Mouse (Mus musculus): ENCODE data around the gene Krt84. TPM values are rescaled to one million over a fixed set of nuclear protein-coding genes. Genes with fewer than 3 reads are reported as not detected.

The Krt84 gene
- total RNA-seq, 1 experiment = not detected

DNA sequence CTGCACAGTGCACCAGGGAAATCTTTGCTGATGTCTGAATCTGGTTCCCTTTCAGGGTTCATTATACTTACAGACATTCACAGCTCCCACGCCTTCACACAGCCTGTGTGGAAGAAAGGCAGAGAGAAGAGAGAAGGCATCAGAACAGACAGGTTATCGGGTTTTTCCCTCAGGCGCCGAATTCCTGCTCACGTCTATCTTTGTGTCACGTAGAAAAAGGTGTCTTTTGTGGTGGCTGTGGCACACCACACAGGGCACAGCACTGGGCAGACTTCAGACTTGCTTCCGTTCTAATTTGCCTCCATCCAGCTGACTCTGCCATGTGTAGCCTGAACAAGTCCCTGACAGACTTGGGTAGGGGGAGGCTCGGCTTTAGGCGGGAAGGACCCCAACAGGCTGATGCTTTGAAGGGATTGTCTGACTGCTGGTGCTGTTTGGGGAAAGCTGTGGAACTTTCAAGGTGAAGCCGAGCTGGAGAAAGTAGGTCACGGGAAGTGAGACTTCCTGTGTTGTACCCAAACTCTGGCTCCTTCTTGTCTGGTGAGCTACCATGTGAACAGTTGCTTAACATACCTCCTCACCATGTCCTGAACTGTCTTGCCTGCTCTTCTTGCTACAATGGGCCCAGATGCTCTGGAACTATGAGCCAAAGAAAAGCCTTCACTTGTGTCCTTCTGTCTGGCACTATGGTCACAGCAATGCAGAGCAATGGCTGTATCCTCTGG is 46.5 kb downstream of the Krt84 start:
- in situ Hi-C loops (cut with MboI; ENCODE audit: low sequenced_read_pairs in 2 of 2, unreplicated experiment in 2 of 2) = no loop called here

DNA sequence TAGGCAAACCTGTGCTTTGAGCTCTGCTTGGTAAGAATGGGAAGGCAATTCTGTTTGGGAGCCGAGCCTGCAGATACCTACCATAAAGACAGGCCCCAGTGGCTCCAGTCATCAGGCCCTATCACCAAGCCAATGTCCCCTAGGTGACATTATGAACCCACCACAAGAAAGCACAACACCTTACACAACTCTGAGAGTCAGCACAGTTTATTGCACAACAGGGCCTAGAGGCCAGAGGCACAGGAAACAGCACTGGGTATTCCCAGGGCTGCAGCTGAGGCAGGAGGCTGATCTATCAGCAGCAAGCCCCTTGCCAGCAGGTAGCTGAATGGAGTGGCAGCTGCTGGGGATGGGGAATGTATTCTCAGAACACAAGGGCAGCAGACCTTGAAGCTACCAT is 47.7 kb downstream of the Krt84 start:
- H3K27ac ChIP-seq (ENCODE audit: insufficient read depth, low read depth, low read length, poor library complexity, severe bottlenecking) = no peak overlapping the region
- H3K9me3 ChIP-seq (ENCODE audit: control insufficient read depth, insufficient read depth, low read depth, low read length) = no peaks in the 10 kb centered on the region
- H3K4me1 ChIP-seq (ENCODE audit: control insufficient read depth in 2 of 2, insufficient read depth in 2 of 2, low read length in 2 of 2, poor library complexity in 1 of 2) = no peaks in the 10 kb centered on the region
- no peak for DNase-seq (ENCODE audit: low read depth, low spot score)
- no peak overlapping the region for H3K9ac ChIP-seq (ENCODE audit: insufficient read depth, low read depth, low read length, poor library complexity, severe bottlenecking)
- in situ Hi-C loops (cut with MboI; ENCODE audit: low sequenced_read_pairs in 2 of 2, unreplicated experiment in 2 of 2) = no loop called here
- TF ChIP-seq CHD2 (IDR thresholded peaks at IDR 0.05; ENCODE audit: low read depth, low read length) (no peak), HCFC1 (IDR thresholded peaks at IDR 0.05; ENCODE audit: borderline replicate concordance, insufficient read depth, low read length) (no peak), MAFK (IDR thresholded peaks at IDR 0.05; ENCODE audit: insufficient read depth, low read depth, low read length) (no peak), ZC3H11A (IDR thresholded peaks at IDR 0.05; ENCODE audit: borderline replicate concordance, low read depth, low read length) (no peak), ZNF384 (IDR thresholded peaks at IDR 0.05; ENCODE audit: low read depth, low read length) (no peak)
- H3K4me3 ChIP-seq (ENCODE audit: insufficient read depth in 1 of 2, low read depth in 1 of 2, low read length in 2 of 2, poor library complexity in 1 of 2, severe bottlenecking in 1 of 2) = no peak overlapping the region
- H3K36me3 ChIP-seq (ENCODE audit: control insufficient read depth, insufficient read depth, low read length, poor library complexity, severe bottlenecking) = no peaks in the 10 kb centered on the region

More for the DNA sequence above, 46.5 kb downstream of the Krt84 start:
- Histone ChIP-seq H3K9ac (ENCODE audit: insufficient read depth, low read depth, low read length, poor library complexity, severe bottlenecking) (no peak overlapping the region), H3K4me1 (ENCODE audit: control insufficient read depth in 2 of 2, insufficient read depth in 2 of 2, low read length in 2 of 2, poor library complexity in 1 of 2) (no peaks in the 10 kb centered on the region), H3K9me3 (ENCODE audit: control insufficient read depth, insufficient read depth, low read depth, low read length) (no peaks in the 10 kb centered on the region), H3K4me3 (ENCODE audit: insufficient read depth in 1 of 2, low read depth in 1 of 2, low read length in 2 of 2, poor library complexity in 1 of 2, severe bottlenecking in 1 of 2) (no peak overlapping the region), H3K27ac (ENCODE audit: insufficient read depth, low read depth, low read length, poor library complexity, severe bottlenecking) (no peak overlapping the region), H3K36me3 (ENCODE audit: control insufficient read depth, insufficient read depth, low read length, poor library complexity, severe bottlenecking) (no peaks in the 10 kb centered on the region)
- no peak for TF ChIP-seq MAFK (IDR thresholded peaks at IDR 0.05; ENCODE audit: insufficient read depth, low read depth, low read length)
- no peak for TF ChIP-seq CHD2 (IDR thresholded peaks at IDR 0.05; ENCODE audit: low read depth, low read length)
- no peak for TF ChIP-seq ZNF384 (IDR thresholded peaks at IDR 0.05; ENCODE audit: low read depth, low read length)
- TF ChIP-seq HCFC1 (IDR thresholded peaks at IDR 0.05; ENCODE audit: borderline replicate concordance, insufficient read depth, low read length) = no peak
- no peak for TF ChIP-seq ZC3H11A (IDR thresholded peaks at IDR 0.05; ENCODE audit: borderline replicate concordance, low read depth, low read length)
- no peak for DNase-seq (ENCODE audit: low read depth, low spot score)

DNA sequence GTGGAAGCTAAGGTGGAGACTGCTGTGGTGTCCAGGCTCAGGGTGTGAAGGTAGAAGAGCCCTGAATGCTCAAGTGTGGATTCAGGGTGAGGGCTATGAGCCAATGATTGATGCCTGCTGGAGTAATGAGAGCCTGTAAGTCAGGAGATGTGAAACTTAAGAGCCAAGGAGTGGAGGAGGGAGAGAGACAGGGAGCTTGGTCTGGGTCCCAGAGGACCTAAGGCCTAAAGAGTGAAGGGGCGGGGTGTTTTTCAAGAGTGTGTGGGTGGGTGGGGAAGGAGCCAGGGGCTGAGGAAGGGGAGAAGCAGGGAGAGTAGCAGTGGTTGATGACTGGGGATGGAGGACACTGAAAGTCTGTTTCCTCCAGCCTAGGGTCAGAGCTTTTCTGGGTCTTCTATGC is 49.0 kb downstream of the Krt84 start:
- TF ChIP-seq CHD2 (IDR thresholded peaks at IDR 0.05; ENCODE audit: low read depth, low read length) = no peak
- H3K4me3 ChIP-seq (ENCODE audit: insufficient read depth in 1 of 2, low read depth in 1 of 2, low read length in 2 of 2, poor library complexity in 1 of 2, severe bottlenecking in 1 of 2) = no peak overlapping the region
- in situ Hi-C loops (cut with MboI; ENCODE audit: low sequenced_read_pairs in 2 of 2, unreplicated experiment in 2 of 2) = no loop called here

DNA sequence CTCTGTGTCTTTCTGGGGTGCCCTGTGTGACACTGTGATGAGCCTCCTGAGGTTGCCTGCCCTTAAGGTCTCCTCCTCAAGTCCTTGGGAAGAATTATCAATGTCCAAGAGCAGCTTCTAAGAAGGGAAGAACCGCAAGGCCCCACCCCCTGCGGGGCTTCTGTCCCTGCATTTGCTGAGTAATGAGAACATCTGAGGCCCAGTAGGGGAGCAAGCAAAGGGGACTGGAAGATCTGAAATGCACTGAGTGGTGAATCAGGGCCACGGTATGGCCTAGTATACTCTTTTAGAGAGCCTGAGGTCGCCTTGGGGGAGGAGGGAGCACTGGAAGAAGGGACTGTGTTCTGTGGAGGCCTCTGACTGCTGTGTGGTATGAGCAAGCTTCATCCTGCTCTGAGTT is 50.6 kb downstream of the Krt84 start:
- Histone ChIP-seq H3K9ac (ENCODE audit: insufficient read depth, low read depth, low read length, poor library complexity, severe bottlenecking) (no peak overlapping the region), H3K27ac (ENCODE audit: insufficient read depth, low read depth, low read length, poor library complexity, severe bottlenecking) (no peak overlapping the region), H3K36me3 (ENCODE audit: control insufficient read depth, insufficient read depth, low read length, poor library complexity, severe bottlenecking) (no peaks in the 10 kb centered on the region), H3K4me3 (ENCODE audit: insufficient read depth in 1 of 2, low read depth in 1 of 2, low read length in 2 of 2, poor library complexity in 1 of 2, severe bottlenecking in 1 of 2) (no peak overlapping the region), H3K4me1 (ENCODE audit: control insufficient read depth in 2 of 2, insufficient read depth in 2 of 2, low read length in 2 of 2, poor library complexity in 1 of 2) (no peaks in the 10 kb centered on the region), H3K9me3 (ENCODE audit: control insufficient read depth, insufficient read depth, low read depth, low read length) (no peaks in the 10 kb centered on the region)
- TF ChIP-seq CHD2 (IDR thresholded peaks at IDR 0.05; ENCODE audit: low read depth, low read length) (no peak), HCFC1 (IDR thresholded peaks at IDR 0.05; ENCODE audit: borderline replicate concordance, insufficient read depth, low read length) (no peak)
- in situ Hi-C loops (cut with MboI; ENCODE audit: low sequenced_read_pairs in 2 of 2, unreplicated experiment in 2 of 2) = no loop called here
- DNase-seq (ENCODE audit: low read depth, low spot score) = no peak

More for the DNA sequence above, 49.0 kb downstream of the Krt84 start:
- no peak overlapping the region for H3K27ac ChIP-seq (ENCODE audit: insufficient read depth, low read depth, low read length, poor library complexity, severe bottlenecking)
- H3K36me3 ChIP-seq (ENCODE audit: control insufficient read depth, insufficient read depth, low read length, poor library complexity, severe bottlenecking) = no peaks in the 10 kb centered on the region
- no peak overlapping the region for H3K9ac ChIP-seq (ENCODE audit: insufficient read depth, low read depth, low read length, poor library complexity, severe bottlenecking)
- no peaks in the 10 kb centered on the region for H3K9me3 ChIP-seq (ENCODE audit: control insufficient read depth, insufficient read depth, low read depth, low read length)
- DNase-seq (ENCODE audit: low read depth, low spot score) = no peak
- no peaks in the 10 kb centered on the region for H3K4me1 ChIP-seq (ENCODE audit: control insufficient read depth in 2 of 2, insufficient read depth in 2 of 2, low read length in 2 of 2, poor library complexity in 1 of 2)

DNA sequence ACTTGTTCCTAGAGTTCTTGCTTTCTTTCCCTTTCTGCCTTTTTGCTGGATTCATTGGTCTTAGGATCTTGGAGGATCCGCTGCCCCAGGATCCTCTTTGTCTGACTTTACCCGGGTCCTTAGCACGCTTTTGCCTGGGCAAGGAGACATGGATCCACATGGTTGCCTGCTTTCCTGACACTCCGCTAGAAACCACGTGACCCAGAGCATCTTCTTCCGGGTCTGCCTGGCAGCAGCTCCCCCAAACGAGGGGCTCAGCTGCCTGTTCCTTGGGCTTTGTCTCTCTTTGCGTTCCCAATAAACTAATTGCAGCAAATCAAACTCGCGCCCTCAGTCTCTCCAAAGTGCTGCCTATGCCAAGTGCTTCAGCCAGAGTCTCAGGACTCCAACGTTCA is 53.0 kb downstream of the Krt84 start:
- H3K9me3 ChIP-seq (ENCODE audit: control insufficient read depth, insufficient read depth, low read depth, low read length) = no peaks in the 10 kb centered on the region
- no peak overlapping the region for H3K4me3 ChIP-seq (ENCODE audit: insufficient read depth in 1 of 2, low read depth in 1 of 2, low read length in 2 of 2, poor library complexity in 1 of 2, severe bottlenecking in 1 of 2)
- H3K4me1 ChIP-seq (ENCODE audit: control insufficient read depth in 2 of 2, insufficient read depth in 2 of 2, low read length in 2 of 2, poor library complexity in 1 of 2) = no peaks in the 10 kb centered on the region
- H3K36me3 ChIP-seq (ENCODE audit: control insufficient read depth, insufficient read depth, low read length, poor library complexity, severe bottlenecking) = no peaks in the 10 kb centered on the region
- H3K27ac ChIP-seq (ENCODE audit: insufficient read depth, low read depth, low read length, poor library complexity, severe bottlenecking) = no peak overlapping the region
- no peak overlapping the region for H3K9ac ChIP-seq (ENCODE audit: insufficient read depth, low read depth, low read length, poor library complexity, severe bottlenecking)
- TF ChIP-seq CHD2 (IDR thresholded peaks at IDR 0.05; ENCODE audit: low read depth, low read length) = no peak
- no peak for TF ChIP-seq MAFK (IDR thresholded peaks at IDR 0.05; ENCODE audit: insufficient read depth, low read depth, low read length)
- no peak for TF ChIP-seq ZC3H11A (IDR thresholded peaks at IDR 0.05; ENCODE audit: borderline replicate concordance, low read depth, low read length)
- no peak for TF ChIP-seq ZNF384 (IDR thresholded peaks at IDR 0.05; ENCODE audit: low read depth, low read length)
- TF ChIP-seq HCFC1 (IDR thresholded peaks at IDR 0.05; ENCODE audit: borderline replicate concordance, insufficient read depth, low read length) = no peak
- no peak for DNase-seq (ENCODE audit: low read depth, low spot score)
- in situ Hi-C loops (cut with MboI; ENCODE audit: low sequenced_read_pairs in 2 of 2, unreplicated experiment in 2 of 2) = no loop called here

All from ES-E14 (cell line).